Mouse (Mus musculus) megakaryocyte progenitor cell, adult 5-6 weeks (primary cell): ENCODE measurements around the gene Dnah6. TPM values are rescaled to one million over a fixed set of nuclear protein-coding genes. Genes with fewer than 3 reads are reported as not detected.

Experiments used
- ATAC-seq: replicated peaks from 2 replicates; pipeline ENCODE4 v1.8.0; 2016; ENCODE audit warnings: mild to moderate bottlenecking, moderate TSS enrichment, inconsistent platforms; ENCODE audit not compliant: poor library complexity
- total RNA-seq, 2 experiments: library from RNA; stranded (forward) in 1 of 2; stranded (reverse) in 1 of 2; fragments of 157-497, 149-512 nt in 1 of 2; fragments of 200-1000 nt in 1 of 2; gene quantifications; 2 replicates each; pipeline versions ENCODE4 v1.2.3 to v1.2.4; 2015 to 2017

Dnah6 gene
- total RNA-seq, 2 experiments from 2014 or later = 0.04 to 0.05 TPM

GRCm38 (mm10) chr6:72976866-72977265 is 244.6 kb downstream of the Dnah6 start:
- no peak for ATAC-seq

- ATAC-seq = no peak; the same call in 1 of the 2 replicates
Measured at GRCm38 (mm10) chr6:72971074-72971473, 250.4 kb downstream of the Dnah6 start.

GRCm38 (mm10) chr6:72969787-72970186 is 251.7 kb downstream of the Dnah6 start:
- ATAC-seq = no peak

Other genes with a start within 250 kb of the Dnah6 start
- gene Suclg1, start 26.7 kb upstream of the Dnah6 start, total RNA-seq (2015) = 167 and 175 TPM in 2 replicates
- gene Suclg1, start 26.7 kb upstream of the Dnah6 start, total RNA-seq (2017) = 121 and 123 TPM in 2 replicates
- not detected in 2 replicates for gene 4931417E11Rik, start 248.0 kb upstream of the Dnah6 start, total RNA-seq (2015)
- gene 4931417E11Rik, start 248.0 kb upstream of the Dnah6 start, total RNA-seq (2017) = not detected in 2 replicates